Mouse (Mus musculus) right cerebral cortex, postnatal 14 days (tissue): ENCODE measurements around the gene Rxrb.
"Not testable (repeated sequence)": the region's sequence is repeated elsewhere in the genome, so short reads cannot be mapped to it uniquely, and the experiment has no call there.

Source experiments
- DNase-seq: peaks from one replicate; pipeline ENCODE4 v3.0.0; 2022

Rxrb gene

GRCm38 (mm10) chr17:34031465-34032173, at the start of gene Rxrb, which contains the start of gene Slc39a7:
Gene Rxrb, plus strand, starts transcription at chr17:34031812.
Gene Slc39a7, minus strand, starts transcription at chr17:34031682.
- DNase-seq, result peak; percentile 99

DNA sequence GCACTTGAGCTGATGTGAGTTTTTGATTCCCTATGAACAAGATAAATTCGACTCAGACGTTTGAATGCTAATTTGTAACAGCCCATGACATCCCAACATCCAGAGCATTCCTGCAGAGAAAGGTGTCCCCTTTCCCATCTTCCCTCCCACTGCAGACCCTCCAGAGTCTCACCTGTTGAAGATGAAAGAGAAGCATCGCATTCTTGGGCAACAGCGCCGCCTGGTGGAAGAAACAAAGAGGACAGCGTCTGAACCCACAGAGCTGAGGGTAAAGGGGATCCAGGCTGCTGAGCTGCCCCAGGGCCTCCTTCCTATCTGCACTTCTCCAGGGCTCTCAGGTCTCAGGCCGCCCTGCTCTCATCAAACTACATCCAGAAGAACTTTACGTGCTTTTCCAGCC, 49.5 kb upstream of the Rxrb start:
- peak; percentile 64 for DNase-seq

GRCm38 (mm10) chr17:33991788-33992664, 39.6 kb upstream of the Rxrb start:
- DNase-seq, result peak; percentile 54

- DNase-seq, result no peak
Observed at GRCm38 (mm10) chr17:33994959-33995358, 36.7 kb upstream of the Rxrb start.

DNA sequence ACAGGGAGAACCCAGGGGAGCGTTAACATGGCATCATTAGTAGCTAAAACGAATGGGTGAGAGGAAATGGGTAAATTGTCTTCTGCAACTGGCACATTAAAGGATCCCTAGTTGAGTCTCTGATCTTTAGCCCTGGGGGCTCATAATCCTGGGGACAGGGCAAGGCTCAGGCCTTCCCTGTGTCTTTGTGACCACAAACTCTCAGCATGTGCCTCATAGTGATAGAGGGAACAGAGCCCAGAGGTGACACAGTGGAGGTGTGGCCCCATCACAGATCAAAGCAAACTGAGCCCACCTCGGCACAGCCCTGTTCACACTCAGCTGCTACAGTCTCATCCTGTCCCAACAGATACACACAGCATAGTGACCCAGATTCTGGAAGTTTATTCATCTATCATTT, 36.0 kb upstream of the Rxrb start:
- DNase-seq, result no peak

DNA sequence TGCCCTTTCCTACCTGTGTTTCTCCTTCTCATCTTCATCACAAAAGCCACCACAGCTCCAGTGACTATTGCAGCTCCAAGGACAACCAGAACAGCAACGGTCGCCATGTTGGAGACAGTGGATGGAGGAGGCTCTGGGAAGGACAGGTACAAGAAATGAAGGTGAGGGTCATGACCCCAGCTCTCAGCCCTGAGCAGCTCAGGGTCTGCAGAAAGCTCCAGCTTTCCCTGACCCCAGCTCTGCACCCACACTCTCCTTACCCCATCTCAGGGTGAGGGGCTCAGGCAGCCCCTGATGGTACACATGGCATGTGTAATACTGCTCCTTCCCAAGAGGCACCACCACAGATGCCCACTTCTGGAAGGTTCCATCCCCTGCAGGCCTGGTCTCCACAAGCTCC, 34.6 kb upstream of the Rxrb start:
- not testable (repeated sequence) for DNase-seq

GRCm38 (mm10) chr17:33998697-33999096, 32.9 kb upstream of the Rxrb start:
- not testable (repeated sequence) for DNase-seq

DNA sequence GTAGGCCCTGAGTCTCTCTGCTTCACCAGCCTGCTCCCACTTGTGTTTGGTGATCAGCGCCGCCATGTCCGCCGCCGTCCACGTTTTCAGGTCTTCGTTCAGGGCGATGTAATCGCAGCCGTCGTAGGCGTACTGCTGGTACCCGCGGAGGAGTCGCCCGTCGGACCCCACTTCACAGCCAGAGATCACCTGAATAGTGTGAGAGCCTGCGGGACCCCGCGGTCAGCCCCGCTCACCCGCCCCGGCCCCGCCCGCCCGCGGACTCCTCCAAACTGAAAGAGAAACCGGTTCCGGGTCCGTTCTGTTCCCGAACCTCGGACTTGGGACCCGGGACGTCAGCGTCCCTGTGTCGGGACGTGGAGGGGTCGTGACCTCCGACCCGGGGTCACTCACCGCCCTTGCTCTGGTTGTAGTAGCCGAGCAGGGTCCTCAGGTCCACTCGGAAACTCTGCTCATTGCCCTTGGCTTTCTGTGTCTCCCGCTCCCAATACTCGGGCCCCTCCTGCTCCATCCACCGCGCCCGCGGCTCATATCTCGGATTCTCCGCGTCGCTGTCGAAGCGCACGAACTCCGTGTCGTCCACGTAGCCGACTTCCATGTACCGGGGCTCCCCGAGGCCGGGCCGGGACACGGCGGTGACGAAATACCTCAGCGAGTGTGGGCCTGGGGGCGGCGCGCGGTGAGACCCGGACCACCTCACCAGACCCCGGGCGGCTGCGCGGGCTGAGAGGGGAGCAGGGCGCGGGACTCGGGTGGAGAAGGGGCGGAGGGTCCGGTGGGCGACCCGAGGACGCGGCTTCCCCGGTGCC, 32.1 kb upstream of the Rxrb start:
- DNase-seq, result no peak

- DNase-seq, result peak; percentile 70
Observed at GRCm38 (mm10) chr17:34000150-34000537, 31.5 kb upstream of the Rxrb start, which contains the start of gene H2-K1. Gene H2-K1, minus strand, starts transcription at chr17:34000347.

DNA sequence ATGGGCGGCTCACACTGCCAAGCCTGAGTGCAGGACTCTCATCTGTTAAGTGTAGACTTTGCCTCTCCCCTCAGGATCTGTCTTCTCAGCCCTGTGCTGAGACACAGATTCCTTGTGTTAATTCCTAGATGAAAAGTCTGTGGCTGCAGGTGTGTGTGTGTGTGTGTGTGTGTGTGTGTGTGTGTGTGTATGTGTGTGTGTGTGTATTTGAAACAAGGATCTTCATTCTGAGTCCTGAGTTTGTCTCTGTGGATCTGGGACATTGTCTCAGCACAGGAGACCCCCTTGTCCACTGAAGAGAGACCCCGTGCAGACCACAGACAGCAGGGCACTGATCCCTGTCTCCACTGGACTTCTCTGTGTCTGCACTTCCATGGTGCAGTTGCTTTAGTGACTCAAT, 30.8 kb upstream of the Rxrb start:
- not testable (repeated sequence) for DNase-seq

DNA sequence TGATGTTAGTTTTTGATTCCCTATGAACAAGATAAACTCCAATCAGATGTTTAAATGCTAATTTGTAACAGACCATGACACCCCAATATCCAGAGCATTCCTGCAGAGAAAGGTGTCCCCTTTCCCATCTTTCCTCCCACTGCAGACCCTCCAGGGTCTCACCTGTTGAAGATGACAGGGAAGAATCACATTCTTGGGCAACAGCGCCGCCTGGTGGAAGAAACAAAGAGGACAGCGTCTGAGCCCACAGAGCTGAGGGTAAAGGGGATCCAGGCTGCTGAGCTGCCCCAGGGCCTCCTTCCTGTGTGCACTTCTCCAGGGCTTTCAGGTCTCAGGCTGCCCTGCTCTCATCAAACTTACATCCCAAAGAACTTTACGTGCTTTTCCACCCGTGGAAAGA, 28.2 kb upstream of the Rxrb start:
- DNase-seq, result peak; percentile 50

GRCm38 (mm10) chr17:34006570-34006969, 25.0 kb upstream of the Rxrb start:
- DNase-seq, result no peak

GRCm38 (mm10) chr17:34010156-34010555, 21.5 kb upstream of the Rxrb start:
- no peak for DNase-seq

DNA sequence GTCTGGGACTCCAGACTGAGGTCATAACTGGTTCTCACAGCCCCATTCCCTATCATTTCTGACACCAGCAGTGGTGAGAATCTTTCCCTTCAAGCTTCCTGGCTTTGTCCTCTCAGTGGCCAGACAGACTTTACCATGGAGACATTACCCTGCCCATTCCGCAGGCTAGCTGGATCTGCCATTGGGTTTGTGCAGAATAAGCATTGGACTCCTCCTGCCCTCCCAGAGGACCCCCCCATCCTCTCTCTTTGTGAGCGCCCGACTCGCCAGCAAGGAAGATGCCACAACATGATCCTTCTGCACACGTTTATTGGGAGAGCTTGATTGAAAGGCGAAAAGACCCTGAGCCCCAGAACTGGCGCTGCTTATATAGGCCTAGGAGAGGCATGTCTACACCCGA, 18.2 kb upstream of the Rxrb start:
- no peak for DNase-seq

DNA sequence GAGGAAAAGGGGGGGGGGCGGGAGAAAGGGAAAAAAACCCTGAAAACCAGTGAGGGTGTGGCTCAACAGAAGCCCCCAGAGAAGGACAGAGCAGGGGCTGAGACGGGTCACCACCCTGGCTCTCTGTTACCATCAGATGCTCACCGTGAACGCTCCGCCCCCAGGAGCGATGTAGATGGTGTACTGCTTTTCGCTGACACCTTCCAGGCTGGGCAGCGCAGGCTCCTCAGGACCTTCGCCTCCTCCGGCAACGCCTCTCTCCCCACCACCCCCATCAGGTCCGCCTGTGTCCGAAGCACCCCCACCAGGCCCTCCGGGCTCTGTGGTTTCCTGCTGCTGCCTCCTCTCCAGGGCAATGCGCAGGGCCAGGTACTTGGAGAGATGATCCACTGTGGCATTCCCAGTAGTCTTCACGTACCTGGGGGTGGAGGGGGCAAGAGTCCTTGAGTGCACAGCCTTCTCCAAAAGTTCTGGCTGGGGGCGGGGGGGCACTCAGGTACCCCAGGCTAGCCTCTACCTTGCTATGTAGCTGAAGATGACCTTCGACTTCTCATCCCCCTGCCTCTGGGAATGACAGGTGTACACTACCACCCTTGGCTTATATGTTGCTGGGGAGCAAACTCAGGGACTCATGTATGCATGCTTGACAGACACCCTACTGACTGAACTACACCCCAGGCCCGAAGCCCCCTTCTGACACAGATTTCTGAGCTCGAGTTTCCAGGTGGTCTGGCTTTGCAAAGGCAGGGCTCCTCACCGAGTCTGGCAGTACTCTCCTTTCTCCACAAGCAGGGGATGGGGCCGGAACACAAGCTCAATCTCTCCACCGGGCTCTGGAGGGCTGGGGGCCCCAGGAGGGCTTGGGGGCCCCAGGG, 9.8 kb upstream of the Rxrb start:
- no peak for DNase-seq

DNA sequence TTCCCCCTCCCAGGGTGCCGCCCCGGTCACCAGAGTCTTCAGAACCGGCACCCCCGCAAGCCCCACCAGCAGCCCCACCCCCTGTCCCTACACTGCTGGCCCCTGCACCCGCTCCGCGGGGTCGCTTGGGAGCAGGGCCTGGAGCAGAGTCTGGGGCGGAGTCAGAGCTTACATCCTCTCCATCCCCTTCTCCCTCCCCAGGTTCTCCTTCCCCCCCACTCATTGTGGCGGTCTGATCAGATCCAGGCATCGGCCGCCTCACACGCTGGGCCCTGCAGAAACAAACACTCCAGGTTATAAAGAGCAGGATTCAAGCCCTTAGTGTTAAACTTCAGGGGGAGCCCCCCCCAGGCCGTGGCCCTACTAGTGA, 9.2 kb upstream of the Rxrb start:
- DNase-seq, result no peak

GRCm38 (mm10) chr17:34022987-34023386, 8.6 kb upstream of the Rxrb start:
- no peak for DNase-seq

- DNase-seq, result no peak
Observed at GRCm38 (mm10) chr17:34023678-34024077, 7.9 kb upstream of the Rxrb start.

DNA sequence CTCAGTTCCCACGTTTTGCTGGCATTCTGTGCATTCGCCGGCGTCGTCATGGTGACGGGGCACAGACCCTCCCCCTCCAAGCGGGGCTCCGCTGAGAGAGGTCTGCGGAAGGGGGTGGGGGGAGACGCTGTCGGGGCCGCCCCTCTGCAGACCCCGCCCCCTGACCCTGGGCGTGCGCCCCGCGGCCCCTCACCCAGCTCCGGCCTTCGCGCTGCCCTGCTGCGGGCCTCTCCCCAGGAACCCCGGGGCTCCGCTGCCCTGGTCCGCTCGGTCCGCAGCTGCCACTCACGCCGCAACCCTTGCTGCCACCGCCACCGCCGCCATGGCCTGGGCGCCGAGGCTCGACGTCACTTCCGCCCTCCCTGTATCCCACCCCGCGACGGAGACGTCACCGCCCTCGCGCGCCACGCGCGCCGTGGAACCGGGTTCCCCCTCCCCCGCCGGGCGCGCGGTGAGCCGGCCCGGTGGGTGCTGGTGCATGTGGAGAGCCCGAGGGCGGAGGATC, 7.2 kb upstream of the Rxrb start, which contains the start of gene Ring1:
Gene Ring1 (minus strand): TSS at position 364 of the 505 bp plus-strand sequence.
- DNase-seq, result peak; percentile 91

DNA sequence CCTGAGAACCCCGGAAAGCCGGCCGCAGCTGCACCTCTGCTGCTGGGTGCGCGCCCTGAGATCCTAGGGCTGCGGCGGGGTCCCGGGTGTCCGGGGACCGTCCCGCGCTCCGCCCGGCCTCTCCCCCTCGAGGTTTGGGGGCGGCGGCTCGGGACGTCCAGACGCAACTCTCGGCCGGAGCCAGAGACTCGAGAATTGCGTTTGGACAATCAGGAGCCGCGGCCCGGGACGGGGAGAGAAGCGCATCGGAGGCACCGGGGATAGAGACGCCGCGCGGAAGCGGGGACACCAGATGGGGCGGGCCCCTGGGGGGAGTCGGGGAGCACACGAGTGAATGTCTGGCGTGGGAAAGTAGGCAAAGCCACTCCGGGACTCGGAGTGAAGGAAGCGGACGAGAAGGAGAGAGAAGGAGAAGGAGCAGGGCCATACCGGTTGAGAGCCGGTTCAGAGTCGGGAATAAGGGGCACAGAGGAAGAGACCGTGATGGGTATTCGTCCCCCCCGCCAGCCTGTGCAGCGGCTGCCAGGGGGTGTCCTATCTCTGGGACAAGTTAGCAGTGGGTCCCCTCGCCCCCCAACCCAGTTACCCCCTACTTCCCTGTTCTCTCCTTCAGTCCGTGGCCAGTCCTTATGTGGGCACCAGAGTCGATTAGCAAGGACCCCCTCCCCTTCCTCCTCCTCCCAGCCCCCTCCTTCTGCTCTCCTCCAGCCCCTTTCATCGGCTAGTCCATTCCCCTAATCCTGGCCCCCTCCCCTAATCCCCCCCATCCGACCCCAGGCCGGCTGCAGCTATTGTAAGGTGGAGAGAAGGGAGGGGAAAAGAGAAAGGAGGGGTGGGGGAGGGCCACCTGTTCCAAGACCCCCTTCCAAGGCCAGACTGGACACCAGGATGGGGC, 6.5 kb upstream of the Rxrb start:
- peak; percentile 55 for DNase-seq

DNA sequence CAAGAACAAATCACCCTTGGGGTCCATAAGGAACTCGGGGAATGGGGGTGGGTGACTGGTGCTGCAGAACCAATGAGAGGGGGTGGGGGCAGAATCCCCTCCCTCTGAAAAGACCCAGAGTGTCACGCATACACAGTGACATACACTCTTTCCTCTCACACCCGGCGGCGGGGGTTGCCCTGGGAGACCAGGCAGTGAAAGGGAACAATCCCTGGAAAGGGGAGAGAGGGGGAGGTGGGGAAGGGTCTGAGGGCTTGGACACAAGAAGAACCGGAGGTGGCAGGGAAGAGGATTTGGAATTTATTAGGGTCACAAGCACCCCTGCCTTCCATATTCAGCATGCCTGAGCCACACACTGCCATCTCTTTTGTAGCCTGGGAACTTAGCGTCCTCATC, 5.9 kb upstream of the Rxrb start:
- DNase-seq, result peak; percentile 23
